Mouse (Mus musculus) erythroid progenitor cell, adult 5-6 weeks (primary cell): Measurements from ENCODE around the gene Ssc5d. TPM values are rescaled to one million over a fixed set of nuclear protein-coding genes. Genes with fewer than 3 reads are reported as not detected.
"Not testable (repeated sequence)": the region's sequence is repeated elsewhere in the genome, so short reads cannot be mapped to it uniquely, and the experiment has no call there.

ENCODE experiments used
- ATAC-seq: replicated peaks from 2 replicates; pipeline ENCODE4 v1.8.0; 2016; ENCODE audit warnings: moderate number of reproducible peaks, mild to moderate bottlenecking, moderate TSS enrichment, inconsistent platforms; ENCODE audit not compliant: poor library complexity, low FRiP score, severe bottlenecking
- total RNA-seq, 2 experiments: library from RNA; stranded (forward) in 1 of 2; stranded (reverse) in 1 of 2; fragments of 150-400 nt in 1 of 2; fragments of 186-747, 209-891 nt in 1 of 2; gene quantifications; 2 replicates each; pipeline versions ENCODE4 v1.2.3 to v1.2.4; 2015 to 2017; ENCODE audit warnings: low replicate concordance in 2 of 2

The Ssc5d gene
- not detected in 2 replicates for total RNA-seq (2015; ENCODE audit: low replicate concordance)
- total RNA-seq (2017; ENCODE audit: low replicate concordance): not detected in 2 replicates

DNA sequence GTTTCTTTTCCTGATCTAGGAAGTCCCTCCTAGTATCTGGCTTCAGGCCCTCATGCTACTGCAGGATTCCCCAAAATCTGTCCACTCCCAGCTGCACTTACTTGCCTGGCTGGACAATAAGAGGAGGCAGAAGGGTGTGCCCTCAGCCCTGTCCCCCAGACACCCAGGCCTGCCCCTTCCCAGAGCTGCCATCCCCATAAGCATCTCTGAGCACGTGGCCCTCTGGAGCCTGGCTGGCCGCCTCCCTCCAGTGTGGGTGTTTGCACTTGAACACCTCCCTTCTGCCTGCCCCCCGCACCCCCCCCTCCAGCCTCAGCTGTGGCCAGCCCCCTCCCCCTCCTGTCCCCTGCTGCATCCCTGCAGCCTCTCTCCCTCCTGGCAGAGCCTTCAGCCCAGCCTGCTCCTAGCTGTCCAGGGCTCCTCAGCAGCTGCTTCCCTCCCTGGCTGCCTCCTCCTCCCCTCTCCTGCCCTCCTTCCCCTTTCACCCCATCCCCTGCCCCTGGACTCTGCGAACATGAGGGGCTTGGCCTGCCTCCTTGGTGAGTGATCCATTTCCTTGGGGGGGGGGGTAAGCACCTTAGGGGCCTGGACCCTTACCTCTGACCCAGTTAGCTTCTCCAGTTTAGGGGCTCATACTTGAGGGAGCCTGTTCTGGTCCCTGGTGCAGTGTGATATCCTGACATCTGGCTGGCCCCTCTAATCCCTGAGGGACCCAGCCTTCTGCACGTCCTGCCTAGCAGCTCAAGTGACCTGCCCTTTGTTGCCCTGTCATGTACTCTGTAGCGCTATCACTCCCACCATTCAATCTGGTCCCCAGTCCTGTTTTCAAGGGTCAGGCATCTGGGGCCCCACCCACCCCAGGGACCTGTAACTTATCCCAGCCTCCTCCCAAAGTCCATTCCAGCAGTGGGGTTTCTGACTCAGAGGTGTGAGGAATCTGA lies at the start of gene Ssc5d:
Gene Ssc5d (plus strand): TSS at position 345 of the 941 bp plus-strand sequence.
- ATAC-seq: no peak

DNA sequence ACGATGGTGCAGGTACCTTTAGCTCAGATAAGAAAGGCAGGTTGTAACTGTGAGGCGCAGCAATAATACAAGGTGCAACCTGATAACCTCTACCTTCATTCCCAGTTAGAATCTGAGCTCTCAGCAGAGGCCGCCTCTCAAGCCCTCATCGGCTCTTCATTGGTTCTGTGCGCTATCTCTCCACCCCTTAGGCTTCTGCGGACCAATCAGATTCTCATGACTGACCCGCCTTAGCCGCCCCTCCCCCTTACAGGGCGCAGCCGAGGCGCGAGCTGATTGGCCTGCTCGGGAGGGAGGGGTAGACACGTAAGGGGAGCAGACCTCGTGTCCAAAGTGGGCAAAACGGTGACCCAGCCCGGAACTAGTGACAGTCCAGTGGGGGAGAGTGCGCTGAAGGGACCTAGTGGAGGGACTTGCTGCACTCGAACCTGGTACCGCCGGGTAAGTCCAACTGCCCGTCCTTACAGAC lies 48.8 kb upstream of the Ssc5d start, which contains the start of gene Isoc2a:
Gene Isoc2a (plus strand): TSS at position 401 of the 469 bp plus-strand sequence.
- peak; percentile 99 for ATAC-seq

DNA sequence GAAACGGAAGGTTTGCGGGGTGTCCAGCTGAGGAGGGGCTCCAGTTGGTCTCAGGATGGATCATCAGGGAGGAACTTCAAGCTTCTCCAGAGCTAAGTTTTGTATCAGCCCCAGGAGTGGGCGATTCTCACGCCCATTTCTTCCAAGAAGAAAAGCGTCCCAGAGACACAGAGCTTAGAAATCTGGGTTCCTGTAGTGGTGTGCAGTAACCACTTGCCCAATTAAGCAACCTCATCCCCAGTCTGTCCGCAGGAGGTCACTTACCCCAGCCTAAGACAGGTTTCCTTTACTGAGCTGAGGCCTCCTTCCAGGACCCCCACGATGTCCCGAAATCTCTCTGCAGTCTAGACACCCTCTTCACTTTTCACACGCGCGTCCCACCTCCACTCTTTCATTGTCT lies 48.4 kb upstream of the Ssc5d start:
- no peak for ATAC-seq

DNA sequence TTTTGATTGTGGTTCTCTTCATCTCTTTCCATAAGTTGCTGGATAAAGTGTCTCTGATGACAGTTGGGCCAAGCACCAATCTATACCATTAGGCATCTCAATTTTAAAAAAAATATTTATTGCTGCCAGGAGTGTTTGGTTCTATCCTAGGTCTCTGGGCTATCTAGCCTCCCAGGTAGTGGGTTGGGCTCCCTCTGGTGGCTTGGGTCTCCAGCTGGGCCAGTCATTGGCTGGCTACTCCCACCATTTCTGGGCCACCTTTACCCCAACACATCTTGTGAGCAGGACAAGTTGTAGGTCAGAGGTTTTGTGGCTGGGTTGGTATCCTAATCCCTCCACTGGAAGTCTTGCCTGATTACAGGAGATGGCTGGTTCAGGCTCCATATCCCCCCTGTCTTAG lies 47.4 kb upstream of the Ssc5d start:
- ATAC-seq: no peak

DNA sequence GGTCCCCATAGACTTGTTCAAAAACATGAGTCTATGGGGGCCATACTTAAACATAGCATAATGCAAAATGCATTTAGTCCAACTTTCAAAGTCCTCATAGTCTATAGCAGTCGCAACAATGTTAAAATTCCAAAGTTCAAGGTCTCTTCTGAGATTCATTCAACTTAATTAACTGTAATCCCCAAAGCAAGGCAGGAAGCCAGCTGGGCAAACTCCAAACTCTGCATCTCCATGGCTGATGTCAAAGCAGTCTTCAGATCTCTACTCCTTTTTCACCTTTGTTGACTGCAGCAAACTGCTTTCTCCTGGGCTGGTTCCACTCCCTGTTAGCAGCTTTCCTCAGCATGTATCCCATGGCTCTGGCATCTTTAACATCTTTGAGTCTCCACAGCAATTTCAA lies 46.5 kb upstream of the Ssc5d start:
- ATAC-seq: not testable (repeated sequence)

DNA sequence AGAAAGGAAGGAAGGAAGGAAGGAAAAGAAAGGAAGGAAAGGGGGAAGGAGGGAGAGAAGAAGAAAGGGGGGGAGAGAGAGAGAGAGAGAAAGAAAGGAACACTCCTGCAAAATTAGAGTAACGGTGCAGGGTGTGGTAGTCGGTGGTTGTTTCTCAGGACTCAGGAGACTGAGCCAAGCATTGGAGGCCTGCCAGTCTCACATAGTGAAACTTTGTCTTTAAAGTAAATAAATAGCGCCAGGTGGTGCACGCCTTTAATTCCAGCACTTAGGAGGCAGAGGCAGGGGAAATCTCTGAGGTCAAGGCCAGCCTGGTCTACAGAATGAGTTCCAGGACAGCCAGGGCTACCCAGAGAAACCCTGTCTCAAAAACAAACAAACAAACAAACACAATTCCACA lies 38.9 kb upstream of the Ssc5d start:
- no peak for ATAC-seq

DNA sequence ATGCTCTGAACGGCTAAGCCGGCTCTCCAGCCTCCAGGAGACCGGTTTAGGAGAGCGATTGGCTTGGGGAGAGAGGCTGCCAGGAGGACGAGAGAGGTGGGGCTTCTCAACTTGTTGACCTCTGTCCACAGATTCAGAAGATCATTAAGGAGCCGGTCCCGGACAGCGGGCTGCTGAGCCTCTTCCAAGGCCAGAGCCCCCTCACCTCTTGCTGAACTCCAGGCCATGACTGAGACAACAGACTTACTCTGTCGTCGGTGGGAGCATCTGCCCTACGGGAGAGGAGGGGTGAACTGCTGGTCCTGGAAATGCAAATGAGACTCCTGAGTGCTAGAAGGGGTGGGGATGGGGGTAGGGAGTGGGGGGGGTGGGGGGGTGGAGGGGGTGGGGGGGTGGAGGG lies 30.4 kb upstream of the Ssc5d start:
- ATAC-seq: no peak

DNA sequence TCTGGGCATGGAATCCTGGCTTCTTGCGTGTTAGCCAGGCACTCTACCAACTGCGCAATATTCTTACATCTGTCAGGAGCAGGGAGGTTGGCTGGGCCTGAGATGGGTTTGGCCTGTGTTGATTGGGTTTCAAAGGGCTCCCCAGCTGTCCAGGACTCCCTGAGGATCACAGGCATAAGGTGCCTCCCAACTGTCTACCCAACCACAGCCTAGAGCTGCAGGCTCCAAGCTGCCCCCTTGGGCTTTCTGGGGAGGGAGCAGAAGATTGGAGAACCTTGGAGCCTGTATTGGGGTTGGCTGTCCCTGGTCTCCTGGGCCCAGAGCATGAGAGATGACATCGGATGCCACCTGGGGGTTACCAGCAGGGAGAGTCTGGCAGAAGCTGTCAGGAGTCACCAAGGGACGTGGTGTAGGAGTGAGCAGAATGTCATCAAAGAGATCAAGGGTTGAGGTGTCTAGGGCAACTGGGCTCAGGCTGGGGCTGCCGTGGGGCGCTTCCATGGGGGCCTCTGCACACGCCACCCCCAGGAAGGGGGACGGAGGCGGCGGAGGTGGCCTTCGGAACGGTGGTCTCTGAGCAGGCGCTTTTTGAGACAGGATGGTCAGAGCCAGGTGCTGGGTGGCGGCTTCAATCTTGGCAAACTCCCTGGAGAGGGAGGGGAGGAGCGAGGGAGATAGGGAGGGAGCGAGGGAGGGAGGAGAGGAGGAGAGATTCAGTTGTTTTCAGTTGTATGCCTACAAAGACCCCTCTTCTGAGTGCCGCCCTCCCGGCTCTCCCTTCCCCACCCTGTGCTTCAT lies 26.5 kb upstream of the Ssc5d start:
- ATAC-seq: 0 out of 2 replicates have a peak, but pooled peaks have one; percentile 41

DNA sequence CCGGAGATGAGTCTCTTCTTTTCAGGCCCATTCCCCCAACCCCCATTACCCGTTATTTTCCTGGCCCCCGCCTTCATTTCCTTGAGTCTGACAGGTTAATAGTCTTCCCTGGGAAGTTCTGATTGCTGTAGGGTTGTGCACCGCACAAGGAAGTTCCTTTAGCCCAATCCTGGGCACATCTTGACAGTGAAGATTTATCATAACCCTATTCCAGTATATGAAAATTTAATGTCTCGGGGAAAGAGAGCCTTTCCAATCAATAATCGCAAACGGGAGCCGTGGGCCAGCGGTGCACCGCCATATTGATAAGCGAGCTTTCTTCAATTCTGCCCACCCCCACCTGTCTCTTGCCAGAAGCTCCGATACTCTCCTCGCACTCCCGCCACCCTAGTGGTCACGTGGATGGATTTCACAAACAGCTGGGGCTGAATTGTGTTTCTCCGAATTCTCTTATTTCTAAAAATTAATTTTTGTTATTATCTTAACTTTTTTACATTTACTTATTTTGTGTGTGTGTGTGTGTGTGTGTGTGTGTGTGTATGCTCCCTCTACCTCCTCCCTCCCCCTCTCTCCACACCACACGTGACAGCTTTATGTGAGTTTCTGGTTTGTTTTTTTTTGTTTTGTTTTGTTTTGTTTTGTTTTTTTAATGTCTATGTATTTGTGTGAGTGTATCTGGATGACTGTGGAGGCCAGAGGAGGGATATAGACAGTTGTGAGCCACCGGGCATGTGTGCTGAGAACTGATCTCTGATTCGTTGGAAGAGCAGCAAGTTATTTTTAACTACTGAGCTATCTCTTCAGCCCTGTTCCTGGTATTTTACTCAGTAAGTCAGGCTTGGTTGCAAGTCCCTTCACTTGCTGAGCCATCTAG lies 25.7 kb upstream of the Ssc5d start:
- ATAC-seq: peak; percentile 51; the same call in 1 of the 2 replicates

DNA sequence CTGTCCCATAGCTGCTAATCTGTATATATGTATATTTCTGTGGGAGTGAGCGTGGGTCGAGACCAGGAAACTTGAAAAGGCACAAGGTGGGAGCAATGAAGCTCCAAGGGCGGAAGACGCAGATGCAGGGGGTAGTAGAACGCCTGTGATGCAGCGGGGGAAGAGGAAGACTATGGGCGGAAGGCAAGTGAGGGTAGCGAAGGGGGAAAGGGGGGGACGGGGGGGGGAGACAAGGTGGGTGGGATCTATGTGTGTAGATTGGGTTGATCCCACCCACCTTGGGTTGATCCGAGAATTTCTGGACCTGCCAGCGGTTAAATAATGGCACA lies 25.1 kb upstream of the Ssc5d start:
- no peak for ATAC-seq

DNA sequence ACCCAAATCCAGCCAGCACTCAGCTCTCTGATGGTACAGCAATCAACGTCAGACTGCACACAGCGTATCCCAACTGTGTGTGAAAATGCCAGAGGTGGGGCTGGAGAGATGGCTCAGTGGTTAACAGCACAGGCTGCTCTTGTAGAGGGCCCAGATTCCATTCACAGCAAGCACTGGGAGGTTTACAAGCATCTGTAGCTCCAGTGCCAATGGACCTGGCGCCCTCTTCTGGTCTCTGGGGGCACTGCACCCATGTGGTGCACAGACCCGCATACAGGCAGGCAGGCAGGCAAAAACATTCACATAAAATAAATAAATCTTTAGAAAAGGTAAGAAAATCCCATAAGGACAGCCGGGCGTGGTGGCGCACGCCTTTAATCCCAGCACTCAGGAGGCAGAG lies 24.4 kb upstream of the Ssc5d start:
- peak; percentile 60; the same call in 1 of the 2 replicates for ATAC-seq

DNA sequence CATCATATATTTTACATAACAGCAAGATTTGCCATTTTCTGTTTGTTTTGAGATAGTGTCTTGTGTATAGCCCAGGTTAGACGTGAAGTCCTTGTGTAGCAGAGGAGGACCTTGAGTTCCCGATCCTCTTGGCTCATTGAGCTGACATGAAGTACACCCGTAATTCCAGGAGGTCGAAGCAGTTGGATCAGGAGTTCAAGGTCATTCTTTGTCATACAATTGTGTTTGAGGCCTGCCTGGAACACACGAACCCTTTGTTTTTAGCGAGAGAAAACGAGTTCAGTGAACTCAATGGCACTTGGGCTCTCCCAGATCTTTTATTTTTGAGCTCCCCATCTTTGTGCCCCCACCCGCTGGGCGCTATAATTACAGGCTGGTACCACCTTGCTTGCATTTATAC lies 23.2 kb upstream of the Ssc5d start:
- ATAC-seq: no peak

DNA sequence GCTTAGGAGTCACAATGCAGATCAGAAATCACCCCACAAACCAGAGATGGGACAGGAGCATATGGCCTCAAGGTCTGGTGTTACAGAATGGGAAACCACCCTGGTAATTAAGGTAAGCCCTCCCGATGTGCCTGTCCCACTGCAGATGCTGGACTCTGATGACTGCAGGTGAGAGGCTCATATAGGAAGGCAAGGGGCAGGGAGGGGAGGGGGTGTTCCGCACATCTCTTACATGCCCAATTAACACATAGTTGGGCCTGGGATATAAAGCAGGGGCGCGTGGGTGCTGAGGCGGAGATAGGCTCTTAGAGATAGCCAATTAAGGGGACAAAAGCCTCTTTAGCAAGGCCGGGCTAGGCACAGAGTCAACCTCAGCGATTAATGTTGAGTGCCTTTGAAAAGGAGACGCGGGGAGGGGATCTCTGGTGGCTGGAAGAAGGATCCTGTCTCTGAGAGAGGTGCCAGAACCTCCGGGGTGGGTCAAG lies 19.1 kb upstream of the Ssc5d start, which contains the start of gene Gm36210:
Gene Gm36210 (minus strand): TSS at position 51 of the 485 bp plus-strand sequence.
- ATAC-seq: no peak

DNA sequence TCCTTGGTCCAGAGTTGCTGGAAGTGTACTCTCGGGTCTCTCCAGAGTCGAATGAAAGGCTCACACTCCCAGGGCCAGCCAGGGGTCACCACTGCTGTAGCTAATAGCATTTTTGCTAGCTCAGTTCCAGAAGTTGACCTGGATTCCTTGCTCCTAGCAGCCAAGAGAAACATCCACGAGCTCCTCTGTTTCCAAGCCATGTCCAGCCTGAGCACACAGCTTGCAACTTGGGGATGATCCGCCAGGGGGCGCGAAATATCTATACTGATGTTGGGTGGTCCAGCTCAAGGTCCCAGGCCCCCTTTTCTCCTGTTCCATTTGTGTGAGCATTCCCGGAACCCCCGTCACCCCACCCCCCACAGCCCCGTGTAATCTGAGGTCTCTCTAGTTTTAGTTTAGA lies 14.0 kb upstream of the Ssc5d start:
- ATAC-seq: no peak

DNA sequence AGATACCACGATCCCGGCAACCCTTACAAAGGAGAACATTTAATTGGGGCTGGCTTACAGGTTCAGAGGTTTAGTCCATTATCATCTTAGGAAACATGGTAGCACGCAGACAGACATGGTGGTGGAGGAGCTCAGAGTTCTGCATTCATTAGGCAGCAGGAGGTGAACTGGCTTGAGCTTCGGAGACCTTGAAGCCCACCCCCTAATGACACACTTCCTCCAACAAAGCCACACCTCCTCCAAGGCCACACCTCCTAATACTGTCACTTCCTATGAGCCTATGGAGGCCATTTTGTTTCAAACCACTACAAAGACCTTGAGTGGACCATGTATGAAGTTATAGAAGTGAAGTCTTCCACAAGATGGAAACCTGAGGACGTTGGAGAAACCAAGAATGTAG lies 13.3 kb upstream of the Ssc5d start:
- no peak for ATAC-seq

DNA sequence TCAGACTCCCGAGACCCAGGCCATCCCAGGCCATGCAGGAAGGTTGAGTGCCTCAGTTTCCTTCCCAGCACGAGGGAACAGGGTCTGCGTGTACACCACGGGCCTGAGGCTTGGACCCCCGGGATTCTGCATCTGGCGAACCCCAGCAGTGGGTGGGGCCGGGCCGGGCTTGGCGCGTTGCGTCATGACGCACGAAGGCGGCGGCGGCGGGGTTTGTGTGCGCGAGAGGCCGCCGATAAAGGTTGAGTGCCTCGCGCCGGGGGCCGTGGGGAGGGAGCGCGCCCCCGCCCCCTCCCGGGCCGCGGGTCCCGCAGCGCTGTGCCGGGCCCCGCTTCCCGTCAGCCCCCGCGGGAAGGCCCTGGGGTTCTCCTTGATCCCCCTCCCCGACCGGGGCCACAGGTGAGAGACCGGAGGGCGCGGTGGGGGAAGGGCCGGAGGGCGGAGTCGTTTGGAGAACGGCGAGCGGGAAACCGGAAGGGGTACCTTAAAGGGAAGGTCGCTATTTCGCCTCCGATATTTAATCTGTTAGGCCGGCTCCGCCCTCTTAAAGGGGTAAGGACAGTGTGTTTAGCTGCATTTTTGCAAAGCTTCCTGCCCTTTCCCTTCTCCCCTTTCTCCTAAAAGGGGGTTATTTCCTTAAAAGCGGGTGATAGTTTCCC lies 10.4 kb upstream of the Ssc5d start, which contains the start of gene Zfp628:
Gene Zfp628 (plus strand): TSS at position 211 of the 659 bp plus-strand sequence.
- ATAC-seq: peak; percentile 91

DNA sequence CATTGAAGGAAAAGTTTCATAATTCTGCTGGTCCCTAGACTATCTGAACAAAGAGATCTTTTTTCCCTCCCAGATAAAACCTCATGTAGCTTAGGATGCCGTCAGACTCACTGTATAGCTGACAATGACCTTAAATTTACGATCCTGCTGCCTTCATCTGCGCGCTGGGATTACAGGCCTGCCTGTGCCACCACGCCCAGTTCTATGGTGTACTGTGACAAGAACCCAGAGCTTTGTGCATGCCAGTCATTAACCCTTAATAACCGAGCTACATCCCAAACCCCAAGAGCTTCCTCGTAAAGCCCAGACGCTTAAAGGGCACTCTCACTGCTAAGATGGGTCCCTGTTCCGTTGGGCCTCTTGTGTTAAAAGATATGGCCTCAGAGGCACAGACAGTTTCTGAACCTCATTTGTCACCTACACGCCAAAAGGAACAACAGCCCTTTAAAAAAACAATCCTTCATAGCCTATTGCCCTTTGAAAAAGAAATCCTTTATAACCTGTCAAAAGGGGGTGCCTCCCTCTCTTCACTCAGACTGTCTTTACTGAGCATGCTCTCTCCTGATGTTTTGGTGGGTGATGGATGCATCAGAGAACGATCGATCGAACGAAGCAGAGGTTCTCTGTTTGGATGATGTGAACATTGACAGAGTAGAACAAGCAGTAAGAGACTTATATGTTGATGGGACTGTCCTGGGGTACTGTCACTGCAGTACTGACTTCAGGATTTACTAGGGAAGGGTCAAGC lies 9.7 kb upstream of the Ssc5d start:
- peak; percentile 66 for ATAC-seq

DNA sequence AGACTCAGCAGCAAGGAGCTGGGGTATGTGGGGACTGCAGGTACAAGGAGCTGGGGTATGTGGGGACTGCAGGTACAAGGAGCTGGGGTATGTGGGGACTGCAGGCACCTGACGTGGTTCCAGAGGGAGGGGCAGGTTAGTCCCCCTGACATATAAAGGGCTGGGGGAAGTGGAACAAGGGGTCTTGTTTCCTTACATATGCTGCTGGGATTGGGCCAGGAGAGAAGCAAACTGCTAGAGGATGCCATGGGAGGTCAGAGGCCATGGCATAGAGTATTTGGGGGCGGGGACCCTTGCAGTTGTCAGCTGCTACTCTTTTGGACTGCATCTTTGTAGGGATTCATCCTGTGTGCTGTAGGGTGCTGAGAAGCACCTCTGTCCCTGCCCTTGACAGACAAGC lies 8.1 kb upstream of the Ssc5d start:
- no peak for ATAC-seq
